Mouse (Mus musculus) CH12.LX (cell line): ENCODE results near the gene Fam207a.

Source experiments
- CTCF ChIP-seq, 2 experiments: IDR thresholded peaks in 1 of 2; conservative IDR thresholded peaks in 1 of 2; 2 replicates each; pipeline ENCODE4 v1.5.1; 2011 to 2012; ENCODE audit warnings: low read depth in 2 of 2, low read length in 2 of 2, improper control_type of control experiment in 1 of 2, inconsistent platforms in 1 of 2, mild to moderate bottlenecking in 1 of 2, moderate library complexity in 1 of 2
- EP300 ChIP-seq: IDR thresholded peaks from 2 replicates; pipeline ENCODE4 v1.6.1; 2011; ENCODE audit warnings: low read length, improper control_type of control experiment
- MAFK ChIP-seq: IDR thresholded peaks from 2 replicates; pipeline ENCODE4 v1.6.1; 2011; ENCODE audit warnings: low read length, improper control_type of control experiment; ENCODE audit not compliant: insufficient replicate concordance
- MEF2A ChIP-seq: IDR thresholded peaks from 2 replicates; pipeline ENCODE4 v1.6.1; 2014; ENCODE audit warnings: low read depth, mild to moderate bottlenecking, inconsistent platforms, low read length, improper control_type of control experiment, borderline replicate concordance
- POLR2A ChIP-seq: IDR thresholded peaks from 2 replicates; pipeline ENCODE4 v1.6.1; 2011; ENCODE audit warnings: low read depth, mild to moderate bottlenecking, improper control_type of control experiment, low read length
- TCF12 ChIP-seq: IDR thresholded peaks from 2 replicates; pipeline ENCODE4 v1.6.1; 2014; ENCODE audit warnings: low read depth, mild to moderate bottlenecking, inconsistent platforms, low read length, improper control_type of control experiment

DNA sequence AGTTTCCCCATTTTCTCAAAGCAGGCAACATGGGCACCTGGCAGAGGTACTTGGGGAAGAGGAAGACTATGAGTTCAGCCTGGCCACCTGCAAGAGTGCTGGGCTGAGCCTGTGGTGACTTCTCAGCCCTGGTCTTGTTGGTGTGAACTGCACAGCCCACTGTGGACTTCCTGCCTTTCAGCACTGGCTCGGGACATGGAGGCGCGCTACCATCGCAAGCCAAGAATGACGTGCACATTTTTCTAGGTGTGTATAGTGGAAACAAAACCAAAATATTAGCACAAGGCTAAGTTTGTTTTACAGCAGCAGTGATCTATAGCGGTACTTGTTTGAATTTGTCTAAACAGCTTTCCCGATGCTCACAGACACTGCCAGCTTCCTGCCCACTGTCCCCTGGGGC, 44.1 kb downstream of the Fam207a start:
- TF ChIP-seq POLR2A (no peak), MEF2A (no peak), CTCF (conservative IDR thresholded peaks at IDR 0.05 in 1 of 2, IDR thresholded peaks at IDR 0.05 in 1 of 2; ENCODE audit: low read depth in 2 of 2, low read length in 2 of 2) (no peak), MAFK (no peak), EP300 (no peak), TCF12 (no peak)
